Mouse (Mus musculus) kidney, postnatal 10 days (tissue): ENCODE data around the gene Pate2.

Experiments
- DNase-seq: peaks from one replicate; pipeline ENCODE4 v3.0.0; 2021; ENCODE audit warnings: mixed read lengths

The Pate2 gene

GRCm38 (mm10) chr9:35569571-35570534 lies at the start of gene Pate2, which contains the start of gene Hyls1:
Pate2 (plus strand) TSS chr9:35570284.
Hyls1 (minus strand) TSS chr9:35570398.
- DNase-seq = peak; percentile 95

- DNase-seq = no peak
These were observed 49.3 kb upstream of the Pate2 start for GRCm38 (mm10) chr9:35520631-35521348.

- no peak for DNase-seq
These were observed 47.8 kb upstream of the Pate2 start for GRCm38 (mm10) chr9:35522241-35522640.

- DNase-seq = no peak
These were observed 47.1 kb upstream of the Pate2 start for GRCm38 (mm10) chr9:35522821-35523515.

GRCm38 (mm10) chr9:35523541-35523940 lies 46.5 kb upstream of the Pate2 start:
- peak; percentile 32 for DNase-seq

DNA sequence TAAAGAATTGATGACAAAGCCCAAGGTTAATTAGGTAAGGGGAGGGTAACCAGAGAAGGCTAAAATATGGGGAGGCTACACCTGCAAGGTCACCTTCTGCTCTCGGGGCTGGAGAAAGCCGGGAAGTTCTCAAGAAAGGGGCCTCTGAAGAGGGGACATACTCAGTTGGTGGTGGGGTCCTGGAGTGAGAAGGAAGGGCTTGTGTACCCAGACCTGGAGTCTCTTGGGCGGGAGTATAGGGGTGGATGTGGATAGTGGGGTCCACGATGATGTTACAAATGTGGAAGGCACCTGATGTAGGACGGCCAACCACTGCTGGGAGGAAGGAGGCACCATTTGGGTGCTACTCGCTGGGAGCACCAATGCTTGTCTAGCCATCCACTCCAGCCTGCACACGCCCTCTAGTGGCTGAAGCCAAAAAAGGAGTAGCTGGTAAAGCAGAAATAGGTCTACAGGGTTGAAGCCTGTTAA lies 46.1 kb upstream of the Pate2 start:
- DNase-seq = peak; percentile 83

- no peak for DNase-seq
These were observed 40.9 kb upstream of the Pate2 start for GRCm38 (mm10) chr9:35529141-35529540.

- DNase-seq = no peak
These were observed 40.3 kb upstream of the Pate2 start for GRCm38 (mm10) chr9:35529796-35530195.

GRCm38 (mm10) chr9:35533266-35533665 lies 36.8 kb upstream of the Pate2 start:
- no peak for DNase-seq

GRCm38 (mm10) chr9:35535110-35535509 lies 35.0 kb upstream of the Pate2 start:
- DNase-seq = peak; percentile 59

- no peak for DNase-seq
These were observed 34.2 kb upstream of the Pate2 start for GRCm38 (mm10) chr9:35535876-35536275.

GRCm38 (mm10) chr9:35539001-35539750 lies 30.9 kb upstream of the Pate2 start:
- DNase-seq = no peak

DNA sequence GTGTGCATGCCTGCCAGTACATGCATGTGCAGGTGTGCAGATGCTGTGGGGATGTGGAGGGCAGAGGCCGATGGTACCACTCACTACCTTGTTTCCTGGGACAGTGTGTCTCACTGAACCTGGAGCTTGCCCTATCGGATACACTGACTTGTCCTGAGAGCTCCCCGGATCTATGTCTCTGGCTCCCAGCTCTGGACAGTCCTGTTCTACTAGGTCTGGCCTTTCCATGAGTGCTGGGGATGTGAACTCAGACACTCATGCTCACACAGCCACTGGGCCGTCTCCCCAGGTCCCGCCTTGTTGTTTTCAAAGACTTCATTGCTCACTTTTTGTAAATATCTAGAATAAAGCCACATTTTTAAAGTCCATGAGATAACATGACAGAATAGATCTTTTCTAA lies 29.1 kb upstream of the Pate2 start:
- no peak for DNase-seq

- DNase-seq = peak; percentile 90
These were observed 28.6 kb upstream of the Pate2 start for GRCm38 (mm10) chr9:35541488-35541887.

DNA sequence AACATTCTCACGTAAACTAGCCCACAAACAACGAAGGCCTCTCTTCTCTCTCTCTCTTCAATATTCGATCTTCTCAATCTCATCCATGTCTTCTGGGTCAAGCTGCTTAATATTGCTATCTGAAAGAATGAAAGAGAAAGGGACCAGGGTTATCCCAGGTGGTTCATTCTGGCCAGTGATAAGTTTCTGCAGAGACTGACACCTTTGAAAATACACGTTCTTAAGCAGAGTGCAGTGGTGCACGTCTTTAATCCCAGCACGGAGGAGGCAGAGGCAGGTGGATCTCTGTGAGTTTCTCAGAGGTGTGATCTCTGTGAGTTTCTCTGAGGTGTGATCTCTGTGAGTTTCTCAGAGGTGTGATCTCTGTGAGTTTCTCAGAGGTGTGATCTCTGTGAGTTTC lies 28.1 kb upstream of the Pate2 start:
- no peak for DNase-seq

GRCm38 (mm10) chr9:35543099-35543860 lies 26.8 kb upstream of the Pate2 start:
- no peak for DNase-seq

GRCm38 (mm10) chr9:35544666-35545065 lies 25.4 kb upstream of the Pate2 start:
- peak; percentile 52 for DNase-seq

GRCm38 (mm10) chr9:35545704-35546103 lies 24.4 kb upstream of the Pate2 start:
- no peak for DNase-seq

DNA sequence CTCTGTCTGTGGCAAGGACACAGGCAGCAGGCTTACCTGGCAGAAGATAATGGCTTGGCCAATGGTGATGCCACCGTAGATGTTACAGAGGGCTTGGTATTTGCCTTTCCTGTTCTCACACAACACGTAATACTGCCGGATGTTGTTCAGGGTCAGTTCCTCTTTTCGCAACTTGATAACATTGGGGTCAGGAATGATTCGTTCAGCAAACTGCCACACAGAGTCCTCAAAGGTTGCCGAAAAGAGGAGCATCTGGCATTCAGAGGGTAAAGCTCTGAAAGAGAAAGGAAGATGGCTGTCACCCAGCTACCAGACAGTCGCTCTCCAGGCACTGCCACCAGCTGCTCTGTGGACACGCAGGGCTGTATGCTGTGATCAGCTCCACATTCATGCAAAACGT lies 23.3 kb upstream of the Pate2 start:
- DNase-seq = no peak

DNA sequence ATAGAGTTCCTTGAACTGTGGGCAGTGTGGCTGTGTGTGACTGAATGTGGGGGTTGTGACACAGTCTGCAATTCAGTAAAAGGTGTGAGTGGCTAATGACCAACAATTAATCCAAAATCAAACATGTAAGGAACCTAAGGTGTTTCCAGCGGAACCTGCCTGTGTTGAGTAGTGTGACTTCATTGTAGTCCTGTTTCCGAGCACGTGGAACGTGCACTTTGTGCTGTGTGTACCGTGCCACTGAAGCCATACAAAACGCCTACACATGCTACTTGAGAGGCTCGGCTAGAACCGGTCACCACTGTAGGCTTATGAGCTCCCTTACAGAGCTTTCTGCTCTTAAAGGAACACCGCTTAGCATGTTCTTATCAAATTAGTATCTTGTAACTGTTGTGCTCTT lies 21.6 kb upstream of the Pate2 start:
- no peak for DNase-seq

DNA sequence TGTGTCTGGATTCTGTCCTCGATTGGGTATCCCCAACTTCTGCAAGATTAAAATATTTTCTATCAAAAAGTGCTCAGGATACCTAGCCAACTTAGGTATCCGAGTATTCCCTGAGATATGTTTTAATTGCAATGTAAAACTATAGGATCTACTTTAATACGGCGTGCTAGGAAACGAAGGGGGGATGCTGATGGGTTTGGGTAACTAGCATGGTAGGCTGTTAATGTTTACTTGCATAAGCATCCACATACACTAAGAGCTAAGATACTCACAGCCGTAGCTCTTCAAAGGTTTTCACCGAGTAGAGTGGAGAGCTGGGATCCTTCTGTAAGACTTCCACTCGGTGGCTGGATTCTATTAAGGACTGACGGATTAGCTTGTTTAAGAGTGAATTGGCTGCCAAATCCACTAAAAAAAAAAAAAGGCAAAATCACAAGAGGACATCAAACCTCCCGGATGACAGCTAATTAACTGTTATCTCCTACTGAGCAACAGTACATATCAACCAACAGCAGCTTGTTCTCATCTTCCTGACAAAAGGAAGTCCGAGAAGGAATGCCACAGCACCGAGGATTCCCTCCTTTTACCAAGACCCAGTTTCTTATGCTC lies 13.5 kb upstream of the Pate2 start:
- peak; percentile 3 for DNase-seq
